Mouse (Mus musculus): ENCODE results near the gene Olfr1228.

The Olfr1228 gene

DNA sequence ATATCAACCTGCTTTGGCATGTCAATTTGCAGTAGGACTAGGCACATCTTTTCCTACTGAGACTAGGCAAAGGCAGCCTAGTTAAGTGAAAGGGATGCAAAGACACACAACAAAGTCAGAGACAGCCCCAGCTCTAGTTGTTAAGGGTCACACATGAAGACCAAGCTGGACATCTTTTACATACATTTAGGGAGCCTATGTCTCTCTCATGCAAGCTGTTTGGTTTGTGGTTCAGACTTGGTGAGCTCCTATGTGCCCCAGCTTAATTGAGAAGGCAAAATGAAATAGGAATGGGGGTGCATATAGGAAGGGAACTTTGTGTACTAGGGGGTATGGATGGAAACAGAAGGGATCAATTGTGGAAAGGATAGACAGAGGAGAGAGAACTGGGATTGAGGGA, at the start of gene Olfr1228:
TSS of gene Olfr1228 (minus strand) at position 101 of the 400 bp plus-strand sequence.
- ATAC-seq (ENCODE audit: insufficient number of reproducible peaks, low FRiP score, low TSS enrichment): no peak

DNA sequence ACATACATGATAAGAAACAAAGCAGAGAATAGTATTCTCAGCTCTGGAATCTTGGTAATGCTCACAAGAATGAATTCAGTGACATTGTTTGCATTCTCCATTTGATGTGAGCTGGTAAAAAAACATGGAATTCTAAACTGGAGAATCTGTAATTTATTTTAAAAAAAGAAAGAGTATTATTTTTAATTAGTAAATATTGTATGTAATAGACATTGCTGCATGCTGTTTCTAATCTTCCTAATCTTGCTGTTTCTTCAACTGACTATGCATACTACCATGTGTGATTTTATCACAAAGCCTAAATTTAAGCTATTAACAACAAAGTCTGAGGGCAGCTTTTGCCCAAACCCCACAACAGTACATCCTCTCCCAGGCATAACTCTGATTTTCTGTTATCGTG, 43.3 kb upstream of the Olfr1228 start, which contains the start of gene Olfr1230:
TSS of gene Olfr1230 (minus strand) at position 101 of the 400 bp plus-strand sequence.
- no peak for ATAC-seq (ENCODE audit: insufficient number of reproducible peaks, low FRiP score, low TSS enrichment)

GRCm38 (mm10) chr2:89287914-89288313, 34.1 kb upstream of the Olfr1228 start, which contains the start of gene Olfr1229:
TSS of gene Olfr1229 (minus strand) at chr2:89288014.
- ATAC-seq (ENCODE audit: insufficient number of reproducible peaks, low FRiP score, low TSS enrichment): no peak

DNA sequence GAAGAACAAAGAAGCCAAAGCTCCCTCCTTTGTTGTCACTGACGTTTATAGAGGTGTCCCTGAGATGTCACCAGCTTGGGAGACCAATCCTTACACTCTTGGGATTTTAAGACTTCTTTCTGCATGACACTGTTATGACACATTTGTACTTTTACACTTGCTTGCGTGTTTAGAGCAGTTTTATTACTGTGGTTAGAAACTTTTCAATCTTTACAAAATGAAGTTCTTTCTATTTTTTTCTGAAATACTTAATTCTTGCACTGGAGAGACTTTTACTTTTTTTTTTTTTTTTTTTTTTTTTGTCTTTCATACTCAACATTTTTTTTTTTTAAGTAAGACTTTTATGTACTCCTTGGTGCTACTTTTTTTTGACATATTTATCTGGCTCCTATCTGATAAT, 53.9 kb downstream of the Olfr1228 start, which contains the start of gene Olfr1226:
TSS of gene Olfr1226 (minus strand) at position 101 of the 400 bp plus-strand sequence.
- no peak for ATAC-seq (ENCODE audit: insufficient number of reproducible peaks, low FRiP score, low TSS enrichment)

All from cerebellum, adult (tissue).